Mouse (Mus musculus) hindbrain, postnatal 0 days (tissue): ENCODE results near the gene Trim2. TPM values are rescaled to one million over a fixed set of nuclear protein-coding genes. Genes with fewer than 3 reads are reported as not detected.

Source experiments
- ATAC-seq: fragments of 200-750 bp; cut with Nextera tagmentation; 2 replicates; pipeline ENCODE4 v1.8.0; 2017; ENCODE audit warnings: mild to moderate bottlenecking, moderate TSS enrichment, moderate library complexity
- DNase-seq: peaks from one replicate; pipeline ENCODE4 v3.0.0-alpha.2; 2015; ENCODE audit warnings: low spot score
- H3K27ac ChIP-seq: fragments of 300-500 bp; sonication (generic); 2 replicates; pipeline ENCODE4 v1.5.1; 2014; ENCODE audit warnings: mild to moderate bottlenecking
- H3K27me3 ChIP-seq: fragments of 300-500 bp; sonication (generic); 2 replicates; pipeline ENCODE4 v1.6.1; 2014; ENCODE audit warnings: low read length, mixed read lengths; ENCODE audit not compliant: insufficient read depth
- H3K36me3 ChIP-seq: fragments of 300-500 bp; sonication (generic); 2 replicates; pipeline ENCODE4 v1.6.1; 2014; ENCODE audit warnings: low read length, mixed read lengths; ENCODE audit not compliant: insufficient read depth
- H3K4me1 ChIP-seq: fragments of 300-500 bp; sonication (generic); 2 replicates; pipeline ENCODE4 v1.6.1; 2014; ENCODE audit warnings: antibody characterized with exemption, low read length, mixed read lengths; ENCODE audit not compliant: insufficient read depth
- H3K4me2 ChIP-seq: fragments of 300-500 bp; sonication (generic); 2 replicates; pipeline ENCODE4 v1.6.1; 2014; ENCODE audit warnings: low read depth, mild to moderate bottlenecking, low read length, moderate library complexity, mixed read lengths
- H3K4me3 ChIP-seq: fragments of 300-500 bp; sonication (generic); 2 replicates; pipeline ENCODE4 v1.5.1; 2014; ENCODE audit warnings: low read length
- H3K9ac ChIP-seq: fragments of 300-500 bp; sonication (generic); replicated peaks from 2 replicates; pipeline ENCODE4 v1.6.1; 2014; ENCODE audit warnings: mild to moderate bottlenecking, low read length, moderate library complexity, mixed read lengths
- H3K9me3 ChIP-seq: fragments of 300-500 bp; sonication (generic); 2 replicates; pipeline ENCODE4 v1.6.1; 2016; ENCODE audit warnings: low read length, mixed read lengths
- CTCF ChIP-seq: IDR thresholded peaks from 2 replicates; pipeline ENCODE4 v1.5.1; 2016; ENCODE audit warnings: antibody characterized with exemption, control low read depth, low read depth
- WGBS: fragments of 180-500 bp; shearing (Covaris S2); extraction: QIAGEN DNeasy Blood & Tissue Kit; methylation state at CpG from one replicate; pipeline ENCODE4 v1.1.7; 2014; 5-methylcytosine and 5-hydroxymethylcytosine counted together
- polyA plus RNA-seq: library from polyadenylated mRNA; unstranded; fragments of >200 nt; fragmentation: Nextera tagmentation; extraction: Ambion mirVana; gene quantifications from 2 replicates; pipeline ENCODE4 v1.2.1, GENCODE M21; 2015
- total RNA-seq: library from RNA; depleted of rRNA; stranded (reverse); fragments of >200 nt; gene quantifications from 2 replicates; pipeline ENCODE4 v1.2.3, GENCODE M21; 2014

Trim2 gene
- total and polyA plus RNA-seq, 2 experiments from 2014 or later, result 130 to 236 TPM

- no peak for DNase-seq
- WGBS, result 52% methylated on average over 21 of the region's 21 CpGs
- H3K4me1 ChIP-seq, result 0 out of 2 replicates have a peak, but pooled peaks cover 2% of the 10 kb centered on the region
- H3K4me2 ChIP-seq, result peak overlapping the region; percentile 18
- H3K36me3 ChIP-seq, result peaks cover 29% of the 10 kb centered on the region
- H3K27me3 ChIP-seq, result no peaks in the 10 kb centered on the region
- peak; percentile 44 for ATAC-seq
- H3K4me3 ChIP-seq, result no peak overlapping the region
- no peaks in the 10 kb centered on the region for H3K9me3 ChIP-seq
- TF ChIP-seq CTCF, result no peak
- no peak overlapping the region for H3K9ac ChIP-seq
- peak overlapping the region; percentile 32; the same call in 1 of the 2 replicates for H3K27ac ChIP-seq
Measured at GRCm38 (mm10) chr3:84191141-84191881, 115.4 kb downstream of the Trim2 start.

GRCm38 (mm10) chr3:84190513-84191061 is 116.1 kb downstream of the Trim2 start:
- Histone ChIP-seq H3K36me3 (peaks cover 29% of the 10 kb centered on the region), H3K9me3 (no peaks in the 10 kb centered on the region), H3K9ac (no peak overlapping the region), H3K4me3 (no peak overlapping the region), H3K4me2 (peak overlapping the region; percentile 18), H3K27ac (peak overlapping the region; percentile 32; the same call in 1 of the 2 replicates), H3K4me1 (0 out of 2 replicates have a peak, but pooled peaks cover 2% of the 10 kb centered on the region), H3K27me3 (no peaks in the 10 kb centered on the region)
- DNase-seq (peak; percentile 23), ATAC-seq (peak; percentile 47)
- WGBS, result 21% methylated on average over 41 of the region's 41 CpGs
- no peak for TF ChIP-seq CTCF

GRCm38 (mm10) chr3:84189629-84190173 is 117.0 kb downstream of the Trim2 start:
- Histone ChIP-seq H3K9me3 (no peaks in the 10 kb centered on the region), H3K4me3 (no peak overlapping the region), H3K36me3 (peaks cover 25% of the 10 kb centered on the region), H3K9ac (no peak overlapping the region), H3K27ac (no peak overlapping the region), H3K27me3 (no peaks in the 10 kb centered on the region), H3K4me2 (0 out of 2 replicates have a peak overlapping the region, but pooled peaks have one; percentile 18), H3K4me1 (0 out of 2 replicates have a peak, but pooled peaks cover 2% of the 10 kb centered on the region)
- TF ChIP-seq CTCF, result no peak
- no peak for DNase-seq
- 76% methylated on average over 10 of the region's 10 CpGs for WGBS
- no peak for ATAC-seq

GRCm38 (mm10) chr3:84181717-84182116 is 125.0 kb downstream of the Trim2 start:
- Histone ChIP-seq H3K36me3 (peaks cover 2% of the 10 kb centered on the region), H3K4me3 (no peak overlapping the region), H3K9me3 (no peaks in the 10 kb centered on the region), H3K4me2 (no peak overlapping the region), H3K27me3 (no peaks in the 10 kb centered on the region), H3K9ac (no peak overlapping the region), H3K27ac (no peak overlapping the region), H3K4me1 (0 out of 2 replicates have a peak, but pooled peaks cover 3% of the 10 kb centered on the region)
- WGBS, result 34% methylated on average over 4 of the region's 4 CpGs
- TF ChIP-seq CTCF, result no peak
- ATAC-seq (no peak), DNase-seq (no peak)

GRCm38 (mm10) chr3:84181102-84181501 is 125.6 kb downstream of the Trim2 start:
- Histone ChIP-seq H3K4me2 (no peak overlapping the region), H3K36me3 (peaks cover 7% of the 10 kb centered on the region), H3K4me3 (no peak overlapping the region), H3K27ac (no peak overlapping the region; the same call in 1 of the 2 replicates), H3K4me1 (0 out of 2 replicates have a peak, but pooled peaks cover 3% of the 10 kb centered on the region), H3K27me3 (no peaks in the 10 kb centered on the region), H3K9ac (no peak overlapping the region), H3K9me3 (no peaks in the 10 kb centered on the region)
- no peak for TF ChIP-seq CTCF
- ATAC-seq (no peak), DNase-seq (no peak)
- 31% methylated on average over 8 of the region's 8 CpGs for WGBS

GRCm38 (mm10) chr3:84180304-84180703 is 126.4 kb downstream of the Trim2 start:
- DNase-seq (no peak), ATAC-seq (no peak)
- H3K36me3 ChIP-seq, result peaks cover 7% of the 10 kb centered on the region
- 0 out of 2 replicates have a peak, but pooled peaks cover 3% of the 10 kb centered on the region for H3K4me1 ChIP-seq
- no peak overlapping the region for H3K4me3 ChIP-seq
- H3K9me3 ChIP-seq, result no peaks in the 10 kb centered on the region
- H3K27ac ChIP-seq, result no peak overlapping the region
- TF ChIP-seq CTCF, result no peak
- no peaks in the 10 kb centered on the region for H3K27me3 ChIP-seq
- no peak overlapping the region for H3K4me2 ChIP-seq
- no peak overlapping the region for H3K9ac ChIP-seq
- WGBS, result 86% methylated on average over 2 of the region's 2 CpGs

- H3K9ac ChIP-seq, result no peak overlapping the region
- H3K4me3 ChIP-seq, result no peak overlapping the region
- no peak overlapping the region for H3K27ac ChIP-seq
- WGBS, result 74% methylated on average over 2 of the region's 2 CpGs
- peaks cover 10% of the 10 kb centered on the region for H3K36me3 ChIP-seq
- no peak for ATAC-seq
- no peak overlapping the region for H3K4me2 ChIP-seq
- 0 out of 2 replicates have a peak, but pooled peaks cover 3% of the 10 kb centered on the region for H3K4me1 ChIP-seq
- TF ChIP-seq CTCF, result no peak
- DNase-seq, result no peak
- no peaks in the 10 kb centered on the region for H3K9me3 ChIP-seq
- no peaks in the 10 kb centered on the region for H3K27me3 ChIP-seq
Measured at GRCm38 (mm10) chr3:84177834-84178233, 128.8 kb downstream of the Trim2 start.
